Mouse (Mus musculus) ES-E14 (cell line): Measurements from ENCODE around the gene Dach1.

ENCODE experiments used
- CHD2 ChIP-seq: IDR thresholded peaks from 2 replicates; pipeline ENCODE4 v1.6.1; 2014; ENCODE audit warnings: mild to moderate bottlenecking, low read depth, low read length, inconsistent platforms
- HCFC1 ChIP-seq: IDR thresholded peaks from 2 replicates; pipeline ENCODE4 v1.6.1; 2012; ENCODE audit warnings: low read length, inconsistent platforms, borderline replicate concordance; ENCODE audit not compliant: insufficient read depth
- ZNF384 ChIP-seq: IDR thresholded peaks from 2 replicates; pipeline ENCODE4 v1.6.1; 2012; ENCODE audit warnings: low read depth, low read length, inconsistent platforms

GRCm38 (mm10) chr14:98047670-98048069 is 121.9 kb downstream of the Dach1 start:
- TF ChIP-seq HCFC1 (no peak), CHD2 (no peak), ZNF384 (no peak)
